Mouse (Mus musculus): ENCODE data around the gene Clint1. TPM values are rescaled to one million over a fixed set of nuclear protein-coding genes. Genes with fewer than 3 reads are reported as not detected.

The Clint1 gene
- polyA plus RNA-seq, 1 experiment from 2014 or later: 57.4 TPM

DNA sequence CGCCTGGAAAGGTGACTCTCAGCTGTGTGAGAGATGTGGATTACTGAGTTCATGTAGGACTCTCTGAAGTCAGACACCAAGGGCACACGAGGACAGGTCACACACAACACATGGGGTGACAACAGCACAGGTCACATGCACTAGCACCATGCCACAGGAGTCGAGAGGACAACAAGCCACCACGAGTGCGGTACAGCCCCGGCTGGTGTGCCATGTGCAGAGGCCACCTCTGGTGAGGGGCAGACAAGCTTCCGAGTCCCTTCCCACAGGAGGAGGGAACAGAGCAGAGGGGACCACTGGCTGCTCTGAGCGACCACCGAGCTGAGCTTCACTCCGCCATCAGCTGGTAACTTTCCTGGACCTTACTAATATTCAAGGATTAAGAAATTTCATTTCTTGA is 80.9 kb downstream of the Clint1 start:
- Histone ChIP-seq H3K36me3 (peaks cover 52% of the 10 kb centered on the region), H3K4me3 (replicated peaks) (no peak overlapping the region), H3K9me3 (replicated peaks) (no peaks in the 10 kb centered on the region), H3K27ac (no peak overlapping the region), H3K4me2 (no peak overlapping the region), H3K27me3 (no peaks in the 10 kb centered on the region), H3K4me1 (replicated peaks) (no peaks in the 10 kb centered on the region), H3K9ac (no peak overlapping the region)
- ATAC-seq (ENCODE audit: low read depth) (no peak), DNase-seq (no peak)
- WGBS (ENCODE audit: insufficient replicate concordance): 81% methylated on average over 10 of the region's 10 CpGs

- WGBS (ENCODE audit: insufficient replicate concordance): 89% methylated on average over 8 of the region's 8 CpGs
- Histone ChIP-seq H3K27ac (no peak overlapping the region), H3K4me3 (replicated peaks) (no peak overlapping the region), H3K36me3 (peaks cover 47% of the 10 kb centered on the region), H3K27me3 (no peaks in the 10 kb centered on the region), H3K9ac (no peak overlapping the region), H3K4me1 (replicated peaks) (0 out of 2 replicates have a peak, but pooled peaks cover 7% of the 10 kb centered on the region), H3K9me3 (replicated peaks) (no peaks in the 10 kb centered on the region), H3K4me2 (no peak overlapping the region)
- DNase-seq (no peak), ATAC-seq (ENCODE audit: low read depth) (no peak)
These were observed 85.6 kb downstream of the Clint1 start for GRCm38 (mm10) chr11:45937478-45937877.

GRCm38 (mm10) chr11:45938917-45939316 is 87.1 kb downstream of the Clint1 start:
- 68% methylated on average over 8 of the region's 8 CpGs for WGBS (ENCODE audit: insufficient replicate concordance)
- H3K9me3 ChIP-seq (replicated peaks): no peaks in the 10 kb centered on the region
- no peak overlapping the region for H3K4me2 ChIP-seq
- H3K36me3 ChIP-seq: peaks cover 33% of the 10 kb centered on the region
- DNase-seq: no peak
- H3K9ac ChIP-seq: no peak overlapping the region
- no peak overlapping the region for H3K27ac ChIP-seq
- H3K4me1 ChIP-seq (replicated peaks): peaks cover 20% of the 10 kb centered on the region
- no peak overlapping the region for H3K4me3 ChIP-seq (replicated peaks)
- no peak for ATAC-seq (ENCODE audit: low read depth)
- H3K27me3 ChIP-seq: no peaks in the 10 kb centered on the region

- 85% methylated on average over 7 of the region's 7 CpGs for WGBS (ENCODE audit: insufficient replicate concordance)
These were observed 90.4 kb downstream of the Clint1 start for GRCm38 (mm10) chr11:45942281-45942680.

DNA sequence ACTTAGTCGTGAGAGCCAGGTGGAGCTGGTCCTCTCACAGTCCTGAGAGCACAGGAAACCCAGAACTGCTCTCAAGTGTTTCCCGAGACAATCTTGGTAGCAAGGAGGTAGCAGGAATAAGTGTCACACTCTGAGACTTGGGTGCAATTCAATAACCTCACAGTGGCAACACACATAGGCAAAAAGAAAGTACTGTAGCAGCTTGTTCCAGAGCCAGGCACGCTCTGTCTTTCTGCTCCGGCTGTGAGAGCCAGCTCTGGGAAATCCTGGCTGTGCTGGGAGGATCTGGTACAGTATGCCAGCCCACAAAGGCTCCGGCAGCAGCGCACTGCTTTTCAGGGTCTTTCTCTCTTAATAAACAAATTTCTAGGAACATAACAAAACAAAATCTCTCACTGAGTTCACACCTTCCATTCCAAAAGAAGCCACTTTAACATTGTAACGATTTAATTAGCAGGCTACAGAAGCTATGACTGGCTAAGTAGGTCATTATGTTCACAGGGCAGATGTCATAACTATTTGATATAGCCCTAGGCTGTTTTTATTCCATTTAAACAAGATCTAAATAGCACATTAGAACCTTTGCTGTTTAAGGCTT is 91.4 kb downstream of the Clint1 start:
- ATAC-seq (ENCODE audit: low read depth) (no peak), DNase-seq (no peak)
- Histone ChIP-seq H3K9ac (peak overlapping the region; percentile 87), H3K4me2 (peak overlapping the region; percentile 99), H3K4me3 (replicated peaks) (peak overlapping the region; percentile 73), H3K27ac (no peak overlapping the region), H3K36me3 (peaks cover 10% of the 10 kb centered on the region), H3K9me3 (replicated peaks) (no peaks in the 10 kb centered on the region), H3K27me3 (no peaks in the 10 kb centered on the region), H3K4me1 (replicated peaks) (peaks cover 27% of the 10 kb centered on the region)
- 78% methylated on average over 7 of the region's 7 CpGs for WGBS (ENCODE audit: insufficient replicate concordance)

More at GRCm38 (mm10) chr11:45942281-45942680, 90.4 kb downstream of the Clint1 start:
- peaks cover 11% of the 10 kb centered on the region; the same call in 1 of the 2 replicates for H3K36me3 ChIP-seq
- H3K4me3 ChIP-seq (replicated peaks): no peak overlapping the region
- no peak overlapping the region for H3K27ac ChIP-seq
- H3K4me1 ChIP-seq (replicated peaks): peaks cover 27% of the 10 kb centered on the region
- no peak for DNase-seq
- no peak for ATAC-seq (ENCODE audit: low read depth)
- H3K4me2 ChIP-seq: no peak overlapping the region
- no peaks in the 10 kb centered on the region for H3K9me3 ChIP-seq (replicated peaks)
- H3K9ac ChIP-seq: no peak overlapping the region
- no peaks in the 10 kb centered on the region for H3K27me3 ChIP-seq

DNA sequence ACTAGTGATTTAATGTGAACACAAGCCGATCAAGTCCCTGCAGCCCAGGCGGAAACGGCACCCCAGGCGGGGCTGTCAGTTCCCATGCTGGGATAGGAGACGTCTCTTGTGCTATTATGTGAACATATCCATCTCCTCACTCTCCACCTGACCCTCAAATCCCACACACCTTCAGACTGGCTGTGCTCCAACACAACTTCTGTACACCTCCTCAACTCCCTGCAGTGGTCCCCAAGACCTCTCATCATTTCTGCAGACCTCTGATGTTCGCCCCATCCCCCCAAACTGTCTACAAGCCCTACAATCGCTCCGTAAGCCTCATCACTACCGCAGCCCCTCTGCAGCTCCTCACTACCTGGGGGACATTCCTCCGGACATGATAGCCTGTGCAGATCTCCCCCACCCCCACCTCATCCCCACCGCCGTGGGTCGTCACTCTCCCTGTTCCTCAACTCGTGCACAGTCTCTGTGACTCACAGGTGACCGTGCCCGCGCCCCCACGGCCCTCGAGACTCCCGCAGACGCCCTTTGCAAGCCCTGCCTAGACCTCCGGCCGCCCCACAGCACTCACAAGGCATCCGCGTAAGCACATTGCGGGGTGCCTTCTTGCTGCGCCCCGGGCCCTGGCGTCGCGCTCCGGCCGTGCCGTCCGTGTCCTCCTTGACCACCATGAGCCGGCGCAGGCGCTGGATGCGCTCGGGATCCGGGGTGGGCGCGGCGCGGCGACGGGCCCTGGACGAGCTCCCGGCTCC is 92.2 kb downstream of the Clint1 start:
- WGBS (ENCODE audit: insufficient replicate concordance): under 1% methylated on average over 49 of the region's 49 CpGs
- Histone ChIP-seq H3K27ac (peak overlapping the region; percentile 64), H3K4me3 (replicated peaks) (peak overlapping the region; percentile 73), H3K4me1 (replicated peaks) (peaks cover 27% of the 10 kb centered on the region), H3K9ac (peak overlapping the region; percentile 87), H3K9me3 (replicated peaks) (no peaks in the 10 kb centered on the region), H3K36me3 (peaks cover 17% of the 10 kb centered on the region), H3K27me3 (no peaks in the 10 kb centered on the region), H3K4me2 (peak overlapping the region; percentile 99)
- DNase-seq (peak; percentile 20), ATAC-seq (ENCODE audit: low read depth) (peak; percentile 11)

DNA sequence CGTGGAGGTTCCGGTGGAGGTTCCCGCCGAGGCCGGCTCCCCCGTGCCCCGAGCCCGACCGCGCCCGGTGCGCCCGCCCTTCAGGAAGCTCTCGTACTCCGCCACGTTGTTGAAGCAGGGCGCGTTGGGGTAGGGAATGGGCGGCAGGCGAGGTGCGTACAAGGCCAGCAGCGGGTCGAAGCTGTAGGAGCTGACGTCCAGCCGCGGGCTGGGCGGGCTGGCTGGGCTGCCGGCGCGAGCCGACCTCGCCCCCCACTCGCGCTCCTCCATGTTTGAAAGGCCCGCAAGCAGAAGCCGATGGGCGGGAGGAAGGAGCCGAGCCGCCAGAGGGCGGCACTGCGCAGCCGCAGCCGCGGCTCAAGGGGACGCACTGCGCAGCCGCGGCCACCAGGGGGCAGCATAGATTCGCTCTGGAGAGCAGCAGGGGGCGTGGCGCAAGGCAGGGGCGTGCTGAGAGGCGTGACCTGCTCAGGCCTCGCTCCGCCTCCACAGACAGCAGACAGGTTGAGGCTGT is 92.8 kb downstream of the Clint1 start, which contains the start of gene Lsm11:
Lsm11 (minus strand) TSS at position 293 of the 514 bp plus-strand sequence.
- peak within 1 kb of the TSS; percentile 64 for H3K27ac ChIP-seq
- H3K4me2 ChIP-seq: peak within 1 kb of the TSS; percentile 99
- ATAC-seq (ENCODE audit: low read depth) (peak; percentile 90), DNase-seq (peak; percentile 94)
- H3K27me3 ChIP-seq: no peaks in the 10 kb centered on the region
- under 1% methylated on average over 53 of the region's 55 CpGs for WGBS (ENCODE audit: insufficient replicate concordance)
- H3K4me3 ChIP-seq (replicated peaks): peak within 1 kb of the TSS; percentile 73
- H3K4me1 ChIP-seq (replicated peaks): peaks cover 27% of the 10 kb centered on the region
- peaks cover 23% of the 10 kb centered on the region for H3K36me3 ChIP-seq
- H3K9me3 ChIP-seq (replicated peaks): no peaks in the 10 kb centered on the region
- H3K9ac ChIP-seq: peak within 1 kb of the TSS; percentile 87

DNA sequence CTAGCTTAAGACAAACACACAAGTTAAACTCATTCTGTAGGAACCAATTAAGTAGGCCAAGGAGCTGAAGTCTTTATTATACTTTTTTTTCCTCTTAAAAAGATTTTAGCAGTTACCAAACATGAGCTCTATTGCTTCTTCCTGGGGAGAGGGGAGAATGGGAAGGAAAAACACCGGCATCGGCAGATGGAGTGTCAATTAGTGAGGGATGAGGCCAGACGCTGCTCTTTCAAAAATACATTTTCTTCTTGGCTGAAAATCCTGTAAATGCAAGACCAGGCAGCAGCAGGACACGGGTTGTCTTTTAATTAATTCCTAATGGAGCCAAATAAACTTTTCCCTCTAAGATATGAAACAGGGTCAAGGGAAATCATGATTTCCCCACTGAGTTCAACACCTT is 94.9 kb downstream of the Clint1 start:
- H3K4me3 ChIP-seq (replicated peaks): no peak overlapping the region
- no peak overlapping the region for H3K9ac ChIP-seq
- 83% methylated on average over 4 of the region's 4 CpGs for WGBS (ENCODE audit: insufficient replicate concordance)
- peaks cover 36% of the 10 kb centered on the region for H3K36me3 ChIP-seq
- no peaks in the 10 kb centered on the region for H3K9me3 ChIP-seq (replicated peaks)
- no peak overlapping the region for H3K27ac ChIP-seq
- H3K4me2 ChIP-seq: no peak overlapping the region
- ATAC-seq (ENCODE audit: low read depth): no peak
- H3K27me3 ChIP-seq: no peaks in the 10 kb centered on the region
- DNase-seq: no peak
- H3K4me1 ChIP-seq (replicated peaks): peaks cover 21% of the 10 kb centered on the region

- ATAC-seq (ENCODE audit: low read depth) (no peak), DNase-seq (no peak)
- 54% methylated on average over 2 of the region's 2 CpGs for WGBS (ENCODE audit: insufficient replicate concordance)
- Histone ChIP-seq H3K36me3 (peaks cover 41% of the 10 kb centered on the region), H3K9me3 (replicated peaks) (no peaks in the 10 kb centered on the region), H3K27ac (no peak overlapping the region), H3K4me2 (no peak overlapping the region), H3K27me3 (no peaks in the 10 kb centered on the region), H3K4me3 (replicated peaks) (no peak overlapping the region), H3K9ac (no peak overlapping the region), H3K4me1 (replicated peaks) (peaks cover 19% of the 10 kb centered on the region)
These were observed 95.6 kb downstream of the Clint1 start for GRCm38 (mm10) chr11:45947491-45947890.

DNA sequence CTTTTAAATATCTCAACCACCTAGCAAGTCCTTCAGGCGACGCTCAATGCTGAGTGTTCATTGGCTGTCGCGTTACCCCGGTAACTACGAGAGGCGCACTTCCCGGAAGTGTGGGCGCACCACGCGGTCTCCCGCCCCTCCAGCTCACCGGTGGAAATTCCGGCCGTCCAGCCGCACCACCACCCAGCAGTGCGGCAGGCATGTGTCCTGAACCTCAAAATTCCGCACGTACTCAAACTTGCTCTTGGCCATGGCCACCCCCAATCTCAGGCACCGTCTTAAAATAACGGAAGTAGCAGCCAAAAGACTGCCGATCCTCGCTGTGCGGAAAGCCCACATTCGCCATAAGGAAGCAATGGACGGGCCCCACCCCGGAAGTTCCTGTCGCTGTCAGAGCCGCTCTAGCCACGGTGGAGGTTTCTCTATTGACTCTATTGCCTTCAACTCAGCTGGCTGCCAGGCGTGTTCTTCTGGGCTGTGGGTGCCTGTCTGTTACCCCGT is 103.3 kb downstream of the Clint1 start, which contains the start of gene Thg1l:
Thg1l (minus strand) TSS at position 368 of the 501 bp plus-strand sequence.
- ATAC-seq (ENCODE audit: low read depth) (peak; percentile 98), DNase-seq (peak; percentile 86)
- WGBS (ENCODE audit: insufficient replicate concordance): under 1% methylated on average over 32 of the region's 32 CpGs
- Histone ChIP-seq H3K4me3 (replicated peaks) (peak within 1 kb of the TSS; percentile 71), H3K9me3 (replicated peaks) (no peaks in the 10 kb centered on the region), H3K27me3 (no peaks in the 10 kb centered on the region), H3K4me2 (peak within 1 kb of the TSS; percentile 72), H3K36me3 (peaks cover 25% of the 10 kb centered on the region), H3K9ac (peak within 1 kb of the TSS; percentile 64), H3K4me1 (replicated peaks) (0 out of 2 replicates have a peak, but pooled peaks cover 7% of the 10 kb centered on the region), H3K27ac (0 out of 2 replicates have a peak within 1 kb of the TSS, but pooled peaks have one; percentile 13)

GRCm38 (mm10) chr11:45959598-45959997 is 107.7 kb downstream of the Clint1 start:
- no peak overlapping the region for H3K4me3 ChIP-seq (replicated peaks)

More at GRCm38 (mm10) chr11:45959598-45959997, 107.7 kb downstream of the Clint1 start:
- WGBS (ENCODE audit: insufficient replicate concordance): 56% methylated on average over 3 of the region's 3 CpGs
- 0 out of 2 replicates have a peak, but pooled peaks cover 4% of the 10 kb centered on the region for H3K4me1 ChIP-seq (replicated peaks)
- ATAC-seq (ENCODE audit: low read depth) (no peak), DNase-seq (no peak)
- H3K27me3 ChIP-seq: peaks cover 4% of the 10 kb centered on the region; the same call in 1 of the 2 replicates
- no peak overlapping the region for H3K9ac ChIP-seq
- no peaks in the 10 kb centered on the region for H3K9me3 ChIP-seq (replicated peaks)
- H3K36me3 ChIP-seq: no peaks in the 10 kb centered on the region
- no peak overlapping the region for H3K4me2 ChIP-seq
- H3K27ac ChIP-seq: no peak overlapping the region

Measured in liver, embryonic 13.5 days (tissue).